Mouse (Mus musculus): ENCODE results near the gene Gpn3.

GRCm38 (mm10) chr5:122409692-122410645, 38.3 kb downstream of the Gpn3 start:
- TF ChIP-seq CTCF (conservative IDR thresholded peaks at IDR 0.05; ENCODE audit: insufficient read depth, insufficient read length, low read depth, low read length): peak; percentile 23; the same call in 1 of the 2 replicates
- no peak for TF ChIP-seq POLR2A (IDR thresholded peaks at IDR 0.05; ENCODE audit: low read depth, low read length)
